Mouse (Mus musculus): Measurements from ENCODE around the gene Stat4.

DNA sequence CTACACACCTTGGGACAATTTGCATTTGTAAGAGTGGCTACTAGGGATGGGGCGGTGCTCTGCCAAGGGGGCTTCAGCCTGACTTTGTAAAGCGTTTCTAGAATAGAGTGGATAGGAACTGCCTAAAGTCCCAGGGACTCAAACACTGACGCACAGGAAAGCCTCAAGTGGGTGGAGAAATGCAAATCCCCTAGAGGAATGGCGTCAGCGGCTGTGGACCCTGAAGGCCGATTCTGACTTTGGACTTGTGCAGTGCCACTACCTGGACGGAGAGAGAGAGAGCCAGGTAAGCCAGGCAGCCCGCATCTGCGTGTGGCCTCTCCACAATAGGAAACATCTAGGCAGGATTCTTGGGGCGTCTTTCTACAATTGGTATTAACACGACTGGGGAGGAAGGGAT, 21.5 kb downstream of the Stat4 start:
- no peak for TF ChIP-seq TAL1 (IDR thresholded peaks at IDR 0.05; ENCODE audit: low read length)
- no peak for TF ChIP-seq GATA1 (IDR thresholded peaks at IDR 0.05; ENCODE audit: low read length)

All from erythroblast, embryonic 14.5 days (primary cell).